Mouse (Mus musculus): ENCODE results near the gene Mtln.

DNA sequence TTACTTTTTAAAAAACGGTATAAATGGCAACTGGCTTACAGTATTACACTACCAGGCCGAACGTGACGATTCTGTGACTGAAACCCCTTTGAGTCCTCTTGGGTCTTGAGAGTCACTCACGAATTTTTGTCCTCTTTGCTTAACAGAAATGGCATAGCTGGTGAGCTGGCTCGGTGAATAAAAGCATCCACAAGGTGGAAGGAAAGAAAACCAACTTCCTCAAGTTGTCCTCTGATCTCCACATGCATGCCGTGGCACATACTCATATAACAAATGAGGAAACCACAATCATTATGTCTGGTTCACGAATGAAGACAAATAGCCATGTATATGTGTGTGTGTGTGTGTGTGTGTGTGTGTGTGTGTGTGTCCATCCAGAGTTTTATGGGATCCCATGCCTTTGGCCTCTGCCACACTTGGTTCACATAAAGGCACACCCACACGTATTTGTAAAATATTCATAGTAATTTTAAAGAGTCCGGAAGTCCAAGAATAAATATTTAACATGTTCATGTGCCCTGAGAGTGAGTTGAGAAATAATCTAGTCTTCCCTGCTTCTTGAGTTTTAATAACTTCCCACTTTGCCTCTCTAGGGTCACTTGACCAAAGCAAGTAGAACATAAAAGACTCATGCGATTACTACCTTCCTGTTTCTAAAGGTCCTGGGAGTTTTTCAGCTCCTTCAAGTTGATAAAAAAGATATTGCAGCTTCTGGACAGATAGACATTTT lies 40.0 kb upstream of the Mtln start:
- TF ChIP-seq POLR2A (IDR thresholded peaks at IDR 0.05; ENCODE audit: borderline replicate concordance, extremely low read depth, low read depth, low read length) (no peak), CTCF (IDR thresholded peaks at IDR 0.05; ENCODE audit: insufficient read depth, low read length) (no peak)

Measured in lung, adult 2 months (tissue).